Mouse (Mus musculus) E14TG2a.4 (cell line): ENCODE measurements around the gene Huwe1.

Source experiments
- CTCF ChIP-seq: conservative IDR thresholded peaks from 2 replicates; pipeline ENCODE4 v1.5.1; 2014; ENCODE audit warnings: low read length
- NANOG ChIP-seq: IDR thresholded peaks from 2 replicates; pipeline ENCODE4 v1.6.1; 2014; ENCODE audit warnings: borderline replicate concordance, low read length, mixed read lengths
- POU5F1 ChIP-seq: IDR thresholded peaks from 2 replicates; pipeline ENCODE4 v1.6.1; 2014; ENCODE audit warnings: low read length, borderline replicate concordance

DNA sequence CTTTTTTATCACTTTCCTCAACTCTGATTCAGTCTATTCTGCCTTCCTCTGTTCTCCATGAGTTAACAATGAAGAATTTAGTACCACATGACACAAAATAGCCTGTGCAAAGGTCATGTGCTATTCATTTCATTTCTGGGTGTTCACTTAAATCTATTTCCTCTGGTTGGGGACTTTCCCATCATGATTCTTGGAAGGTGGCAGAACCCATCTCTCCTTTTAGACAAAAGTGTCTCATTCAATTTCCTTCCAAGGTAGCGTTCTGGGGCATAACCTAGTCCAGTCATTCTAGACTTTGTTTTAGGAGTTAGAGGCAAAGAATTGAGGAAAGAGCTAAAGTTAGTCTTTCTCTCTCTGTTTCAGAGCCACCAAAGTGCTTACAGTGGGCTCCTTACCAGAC, 20.3 kb upstream of the Huwe1 start:
- TF ChIP-seq CTCF (no peak), NANOG (no peak), POU5F1 (no peak)
